Mouse (Mus musculus) forebrain, embryonic 12.5 days (tissue): Measurements from ENCODE around the gene Plxna2. TPM values are rescaled to one million over a fixed set of nuclear protein-coding genes. Genes with fewer than 3 reads are reported as not detected.
A peak's percentile ranks its signal among the peaks of the same experiment; 100 is the strongest.

Experiments
- ATAC-seq: fragments of 200-750 bp; cut with Nextera tagmentation; 2 replicates; pipeline ENCODE4 v1.8.0; 2017; ENCODE audit warnings: moderate TSS enrichment; ENCODE audit not compliant: low FRiP score
- H3K27ac ChIP-seq: fragments of 300-500 bp; sonication (generic); 2 replicates; pipeline ENCODE4 v1.5.1; 2016; ENCODE audit warnings: mild to moderate bottlenecking
- H3K27me3 ChIP-seq: fragments of 300-500 bp; sonication (generic); 2 replicates; pipeline ENCODE4 v1.6.1; 2016; ENCODE audit warnings: mild to moderate bottlenecking
- H3K36me3 ChIP-seq: fragments of 300-500 bp; sonication (generic); replicated peaks from 2 replicates; pipeline ENCODE4 v1.6.1; 2016; ENCODE audit warnings: mild to moderate bottlenecking
- H3K4me1 ChIP-seq: fragments of 300-500 bp; sonication (generic); 2 replicates; pipeline ENCODE4 v1.6.1; 2016
- H3K4me2 ChIP-seq: fragments of 300-500 bp; sonication (generic); 2 replicates; pipeline ENCODE4 v1.6.1; 2016; ENCODE audit warnings: mild to moderate bottlenecking, moderate library complexity
- H3K4me3 ChIP-seq: fragments of 300-500 bp; sonication (generic); replicated peaks from 2 replicates; pipeline ENCODE4 v1.5.1; 2016; ENCODE audit warnings: mild to moderate bottlenecking
- H3K9ac ChIP-seq: fragments of 300-500 bp; sonication (generic); 2 replicates; pipeline ENCODE4 v1.6.1; 2016; ENCODE audit warnings: mild to moderate bottlenecking
- H3K9me3 ChIP-seq: fragments of 300-500 bp; sonication (generic); 2 replicates; pipeline ENCODE4 v1.6.1; 2016
- WGBS: fragments of 180-500 bp; shearing (Covaris S2); methylation state at CpG from one replicate; pipeline ENCODE4 v1.1.7; 2016; 5-methylcytosine and 5-hydroxymethylcytosine counted together
- microRNA-seq: library from miRNA; unstranded; fragments of <30 nt; microRNA quantifications from one replicate; pipeline ENCODE4, GENCODE M21; 2017
- polyA plus RNA-seq: library from polyadenylated mRNA; unstranded; fragments of >200 nt; fragmentation: Nextera tagmentation; extraction: Ambion mirVana; gene quantifications from 2 replicates; pipeline ENCODE4 v1.2.1, GENCODE M21; 2016

Gene Plxna2
- polyA plus RNA-seq, 1 experiment from 2014 or later, result 34.0 TPM

- no peak overlapping the region for H3K27ac ChIP-seq
- no peaks in the 10 kb centered on the region for H3K36me3 ChIP-seq
- no peak overlapping the region for H3K9ac ChIP-seq
- no peaks in the 10 kb centered on the region for H3K27me3 ChIP-seq
- H3K4me3 ChIP-seq, result no peak overlapping the region
- H3K4me1 ChIP-seq, result no peaks in the 10 kb centered on the region
- no peak overlapping the region for H3K4me2 ChIP-seq
- no peak for ATAC-seq
- H3K9me3 ChIP-seq, result no peaks in the 10 kb centered on the region
These were observed 217.2 kb downstream of the Plxna2 start for GRCm38 (mm10) chr1:194835238-194835637.

- Histone ChIP-seq H3K4me2 (no peak overlapping the region), H3K9me3 (no peaks in the 10 kb centered on the region), H3K4me3 (no peak overlapping the region), H3K36me3 (no peaks in the 10 kb centered on the region), H3K9ac (no peak overlapping the region), H3K27me3 (no peaks in the 10 kb centered on the region), H3K4me1 (no peaks in the 10 kb centered on the region), H3K27ac (no peak overlapping the region)
- 57% methylated on average over 3 of the region's 3 CpGs for WGBS
- ATAC-seq, result no peak
These were observed 218.2 kb downstream of the Plxna2 start for GRCm38 (mm10) chr1:194836182-194836581.

GRCm38 (mm10) chr1:194836671-194837070 lies 218.7 kb downstream of the Plxna2 start:
- Histone ChIP-seq H3K4me2 (no peak overlapping the region), H3K27ac (no peak overlapping the region), H3K36me3 (no peaks in the 10 kb centered on the region), H3K4me3 (no peak overlapping the region), H3K9me3 (no peaks in the 10 kb centered on the region), H3K27me3 (no peaks in the 10 kb centered on the region), H3K9ac (no peak overlapping the region), H3K4me1 (no peaks in the 10 kb centered on the region)
- ATAC-seq, result no peak
- 84% methylated on average over 4 of the region's 4 CpGs for WGBS

GRCm38 (mm10) chr1:194839230-194839910 lies 221.4 kb downstream of the Plxna2 start:
- no peak for ATAC-seq
- H3K27me3 ChIP-seq, result no peaks in the 10 kb centered on the region
- H3K4me1 ChIP-seq, result no peaks in the 10 kb centered on the region
- H3K9me3 ChIP-seq, result no peaks in the 10 kb centered on the region
- no peak overlapping the region for H3K9ac ChIP-seq
- no peak overlapping the region for H3K27ac ChIP-seq
- no peak overlapping the region for H3K4me3 ChIP-seq
- no peaks in the 10 kb centered on the region for H3K36me3 ChIP-seq
- no peak overlapping the region for H3K4me2 ChIP-seq
- WGBS, result 31% methylated on average over 1 of the region's 1 CpGs

- ATAC-seq, result no peak
- H3K27me3 ChIP-seq, result no peaks in the 10 kb centered on the region
- H3K9ac ChIP-seq, result no peak overlapping the region
- no peaks in the 10 kb centered on the region for H3K4me1 ChIP-seq
- no peak overlapping the region for H3K4me2 ChIP-seq
- no peaks in the 10 kb centered on the region for H3K9me3 ChIP-seq
- H3K36me3 ChIP-seq, result no peaks in the 10 kb centered on the region
- WGBS, result 93% methylated on average over 2 of the region's 2 CpGs
- H3K27ac ChIP-seq, result no peak overlapping the region
- no peak overlapping the region for H3K4me3 ChIP-seq
These were observed 225.0 kb downstream of the Plxna2 start for GRCm38 (mm10) chr1:194843020-194843419.

- Histone ChIP-seq H3K36me3 (no peaks in the 10 kb centered on the region), H3K27ac (no peak overlapping the region), H3K4me3 (no peak overlapping the region), H3K9ac (no peak overlapping the region), H3K9me3 (no peaks in the 10 kb centered on the region), H3K4me1 (peaks cover 10% of the 10 kb centered on the region; the same call in 1 of the 2 replicates), H3K27me3 (no peaks in the 10 kb centered on the region), H3K4me2 (no peak overlapping the region)
- ATAC-seq, result no peak
- 92% methylated on average over 4 of the region's 4 CpGs for WGBS
These were observed 229.0 kb downstream of the Plxna2 start for GRCm38 (mm10) chr1:194847014-194847413.

- no peaks in the 10 kb centered on the region for H3K36me3 ChIP-seq
- H3K9ac ChIP-seq, result no peak overlapping the region
- no peak overlapping the region for H3K4me2 ChIP-seq
- no peak overlapping the region for H3K4me3 ChIP-seq
- peak overlapping the region; percentile 58; the same call in 1 of the 2 replicates for H3K27ac ChIP-seq
- H3K9me3 ChIP-seq, result no peaks in the 10 kb centered on the region
- H3K4me1 ChIP-seq, result peaks cover 13% of the 10 kb centered on the region; the same call in 1 of the 2 replicates
- 60% methylated on average over 4 of the region's 4 CpGs for WGBS
- H3K27me3 ChIP-seq, result no peaks in the 10 kb centered on the region
- peak; percentile 78; the same call in 1 of the 2 replicates for ATAC-seq
These were observed 233.4 kb downstream of the Plxna2 start for GRCm38 (mm10) chr1:194851242-194852064.

GRCm38 (mm10) chr1:194852065-194852358 lies 234.0 kb downstream of the Plxna2 start:
- Histone ChIP-seq H3K36me3 (no peaks in the 10 kb centered on the region), H3K27me3 (no peaks in the 10 kb centered on the region), H3K4me2 (no peak overlapping the region), H3K9me3 (no peaks in the 10 kb centered on the region), H3K27ac (0 out of 2 replicates have a peak overlapping the region, but pooled peaks have one; percentile 31), H3K4me3 (no peak overlapping the region), H3K4me1 (peaks cover 13% of the 10 kb centered on the region; the same call in 1 of the 2 replicates), H3K9ac (no peak overlapping the region)
- peak; percentile 65; the same call in 1 of the 2 replicates for ATAC-seq
- WGBS, result 62% methylated on average over 2 of the region's 2 CpGs

Small RNAs within 50 kb of the gene (microRNA-seq; reads per million reads assigned to microRNA genes)
- gene Mir3962, result 1.7 reads per million
